In genomic region chr11:70982030-70982429, GRCm38 (mm10) we compare ENCODE assay signal across 8 mouse cellular contexts. TPM values are rescaled to one million over a fixed set of nuclear protein-coding genes. Genes with fewer than 3 reads are reported as not detected.
DNase-seq lines count a peak whose midpoint lies in the region; ATAC-seq and TF ChIP-seq lines count a peak whose summit lies in the region.

No protein-coding gene starts in this region.

- no peak for TF ChIP-seq POLR2A in kidney, adult 2 months (IDR thresholded peaks at IDR 0.05; ENCODE audit: low read depth, low read length)

- H3K4me2 ChIP-seq in hindbrain, embryonic 11.5 days (replicated peaks; ENCODE audit: low read depth, low read length), result peak overlapping the region; percentile 63
- peak overlapping the region; percentile 76 for H3K4me2 ChIP-seq in midbrain, embryonic 12.5 days (replicated peaks)

- no peak for ATAC-seq in hindbrain, embryonic 11.5 days (ENCODE audit: low FRiP score)
- no peak for ATAC-seq in midbrain, embryonic 12.5 days (ENCODE audit: low FRiP score, low read depth)

- no peak overlapping the region for H3K27ac ChIP-seq in kidney, adult 2 months (ENCODE audit: insufficient read depth, low read depth, low read length)
- no peak overlapping the region for H3K27ac ChIP-seq in hindbrain, embryonic 11.5 days (ENCODE audit: low read depth, low read length)
- no peak overlapping the region for H3K27ac ChIP-seq in midbrain, embryonic 12.5 days (replicated peaks)

- no peaks in the 10 kb centered on the region for H3K9me3 ChIP-seq in hindbrain, embryonic 11.5 days (ENCODE audit: control insufficient read depth, low read length)
- no peaks in the 10 kb centered on the region for H3K9me3 ChIP-seq in midbrain, embryonic 12.5 days

- H3K9ac ChIP-seq in hindbrain, embryonic 11.5 days (ENCODE audit: low read depth, low read length), result peak overlapping the region; percentile 68
- H3K9ac ChIP-seq in midbrain, embryonic 12.5 days (replicated peaks), result peak overlapping the region; percentile 92

- WGBS in kidney, adult 2 months, result 5% methylated on average over 12 of the region's 12 CpGs
- WGBS in hindbrain, embryonic 11.5 days, result 16% methylated on average over 12 of the region's 12 CpGs
- 13% methylated on average over 12 of the region's 12 CpGs for WGBS in midbrain, embryonic 12.5 days

- H3K36me3 ChIP-seq in kidney, adult 2 months (ENCODE audit: control insufficient read depth, insufficient read depth, low read length), result peaks cover 2% of the 10 kb centered on the region; the same call in 1 of the 2 replicates
- H3K36me3 ChIP-seq in hindbrain, embryonic 11.5 days (ENCODE audit: control insufficient read depth, insufficient read depth, low read length), result peaks cover 11% of the 10 kb centered on the region
- peaks cover 67% of the 10 kb centered on the region for H3K36me3 ChIP-seq in midbrain, embryonic 12.5 days

- peak overlapping the region; percentile 98 for H3K4me3 ChIP-seq in kidney, adult 2 months (ENCODE audit: insufficient read depth, low read depth, low read length)
- H3K4me3 ChIP-seq in hindbrain, embryonic 11.5 days (ENCODE audit: low read depth, low read length), result peak overlapping the region; percentile 71
- peak overlapping the region; percentile 100 for H3K4me3 ChIP-seq in midbrain, embryonic 12.5 days

- H3K27me3 ChIP-seq in kidney, adult 2 months (replicated peaks; ENCODE audit: control insufficient read depth, insufficient read depth, low read length), result no peaks in the 10 kb centered on the region
- no peaks in the 10 kb centered on the region for H3K27me3 ChIP-seq in hindbrain, embryonic 11.5 days (ENCODE audit: control insufficient read depth, insufficient read depth, low read length)
- H3K27me3 ChIP-seq in midbrain, embryonic 12.5 days, result no peaks in the 10 kb centered on the region

- TF ChIP-seq CTCF in kidney, adult 2 months (conservative IDR thresholded peaks at IDR 0.05; ENCODE audit: insufficient read depth, insufficient read length, low read depth, low read length), result no peak

- H3K4me1 ChIP-seq in kidney, adult 2 months (ENCODE audit: control insufficient read depth, insufficient read depth, low read length), result peaks cover 3% of the 10 kb centered on the region; the same call in 1 of the 2 replicates
- no peaks in the 10 kb centered on the region; the same call in 1 of the 2 replicates for H3K4me1 ChIP-seq in hindbrain, embryonic 11.5 days (replicated peaks; ENCODE audit: control insufficient read depth, insufficient read depth, low read length)
- peaks cover 8% of the 10 kb centered on the region for H3K4me1 ChIP-seq in midbrain, embryonic 12.5 days

- no peak for DNase-seq in kidney, adult 2 months
- DNase-seq in kidney, adult 8-10 months, result no peak
- DNase-seq in MN1 (ENCODE audit: low spot score), result peak; percentile 11
- peak; percentile 10 for DNase-seq in hindbrain, embryonic 11.5 days (ENCODE audit: low spot score)
- no peak for DNase-seq in thymus, postnatal 25 days
- DNase-seq in spleen, adult 12 weeks (ENCODE audit: low spot score), result no peak
- DNase-seq in layer of hippocampus, adult 11-12 months (ENCODE audit: low spot score), result no peak

RNA-seq across cellular contexts. Expression of gene C1qbp, which starts 0.8 kb away (rescaled TPM):
- polyA plus RNA-seq in kidney, adult 2 months (2012; rRNA removed), result 111 and 138 TPM in 2 replicates
- 220 and 232 TPM in 2 replicates for polyA plus RNA-seq in hindbrain, embryonic 11.5 days (2014; fragmentation: Nextera tagmentation; extraction: Ambion mirVana)
- 209 and 224 TPM in 2 replicates for polyA plus RNA-seq in midbrain, embryonic 12.5 days (2016; fragmentation: Nextera tagmentation; extraction: Ambion mirVana)

RNA-seq across cellular contexts. Expression of gene Rpain, which starts 12.0 kb away (rescaled TPM):
- polyA plus RNA-seq in kidney, adult 2 months (2012; rRNA removed), result 55.3 and 57.2 TPM in 2 replicates
- 73.8 and 77.4 TPM in 2 replicates for polyA plus RNA-seq in hindbrain, embryonic 11.5 days (2014; fragmentation: Nextera tagmentation; extraction: Ambion mirVana)
- polyA plus RNA-seq in midbrain, embryonic 12.5 days (2016; fragmentation: Nextera tagmentation; extraction: Ambion mirVana), result 68.2 and 75.6 TPM in 2 replicates

RNA-seq across cellular contexts. Expression of gene Nup88, which starts 12.3 kb away (rescaled TPM):
- 23.0 and 23.7 TPM in 2 replicates for polyA plus RNA-seq in kidney, adult 2 months (2012; rRNA removed)
- polyA plus RNA-seq in hindbrain, embryonic 11.5 days (2014; fragmentation: Nextera tagmentation; extraction: Ambion mirVana), result 169 and 172 TPM in 2 replicates
- 148 and 151 TPM in 2 replicates for polyA plus RNA-seq in midbrain, embryonic 12.5 days (2016; fragmentation: Nextera tagmentation; extraction: Ambion mirVana)

RNA-seq across cellular contexts. Expression of gene Dhx33, which starts 22.2 kb away (rescaled TPM):
- 14.9 and 21.7 TPM in 2 replicates for polyA plus RNA-seq in kidney, adult 2 months (2012; rRNA removed)
- 17.8 and 19.3 TPM in 2 replicates for polyA plus RNA-seq in hindbrain, embryonic 11.5 days (2014; fragmentation: Nextera tagmentation; extraction: Ambion mirVana)
- polyA plus RNA-seq in midbrain, embryonic 12.5 days (2016; fragmentation: Nextera tagmentation; extraction: Ambion mirVana), result 19.3 and 20.0 TPM in 2 replicates

RNA-seq across cellular contexts. Expression of gene Mis12, which starts 37.4 kb away (rescaled TPM):
- polyA plus RNA-seq in kidney, adult 2 months (2012; rRNA removed), result 2.2 and 4.1 TPM in 2 replicates
- 47.0 and 49.1 TPM in 2 replicates for polyA plus RNA-seq in hindbrain, embryonic 11.5 days (2014; fragmentation: Nextera tagmentation; extraction: Ambion mirVana)
- polyA plus RNA-seq in midbrain, embryonic 12.5 days (2016; fragmentation: Nextera tagmentation; extraction: Ambion mirVana), result 52.7 and 57.1 TPM in 2 replicates

Comparison
In these comparisons a context has a peak if more than half of its experiments do, and no peak if none do; other contexts are left out.
1. DNase-seq: peak in MN1 (single experiment) and hindbrain, embryonic 11.5 days (single experiment); none in kidney, adult 2 months (single experiment), kidney, adult 8-10 months (0 of 2), thymus, postnatal 25 days (single experiment), spleen, adult 12 weeks (single experiment) and layer of hippocampus, adult 11-12 months (single experiment).
2. Peak in every context shown above with its lines, with median percentiles within 50 percentile points of each other: H3K4me3 ChIP-seq.